Mouse (Mus musculus) frontal cortex, adult (tissue): ENCODE data around the gene Add1.

Experiments
- ATAC-seq: cut with Nextera tagmentation; 2 replicates; pipeline ENCODE4 v1.9.2; 2017; ENCODE audit warnings: mild to moderate bottlenecking, moderate library complexity, mixed read lengths; ENCODE audit not compliant: low TSS enrichment

Add1 gene

GRCm38 (mm10) chr5:34607100-34607880, 33.8 kb downstream of the Add1 start:
- ATAC-seq: peak; percentile 66

- no peak for ATAC-seq
Observed at GRCm38 (mm10) chr5:34608226-34608625, 34.8 kb downstream of the Add1 start.

- ATAC-seq: no peak
Observed at GRCm38 (mm10) chr5:34609966-34610365, 36.5 kb downstream of the Add1 start.

GRCm38 (mm10) chr5:34632996-34633395, 59.5 kb downstream of the Add1 start:
- no peak for ATAC-seq

DNA sequence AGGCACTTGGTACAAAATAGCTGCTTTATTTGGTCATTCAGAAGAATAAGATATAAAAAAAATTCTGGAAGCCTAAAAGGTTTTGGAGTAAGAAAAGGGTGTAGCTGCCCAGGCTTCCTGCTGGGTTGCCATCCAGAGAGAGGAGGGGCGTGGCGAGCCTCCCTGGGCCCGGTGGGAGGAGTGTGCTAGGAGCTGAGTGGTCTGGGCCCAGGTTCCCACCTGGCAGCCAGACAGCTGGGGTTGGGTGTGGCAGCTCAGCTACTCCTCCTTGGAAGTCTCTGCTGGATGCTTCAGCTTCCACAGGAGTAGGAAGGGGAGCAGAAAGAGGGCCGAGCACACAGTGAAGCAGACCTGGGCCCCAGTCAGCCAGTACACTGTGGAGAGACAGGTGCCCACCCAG, 60.2 kb downstream of the Add1 start:
- ATAC-seq: no peak

DNA sequence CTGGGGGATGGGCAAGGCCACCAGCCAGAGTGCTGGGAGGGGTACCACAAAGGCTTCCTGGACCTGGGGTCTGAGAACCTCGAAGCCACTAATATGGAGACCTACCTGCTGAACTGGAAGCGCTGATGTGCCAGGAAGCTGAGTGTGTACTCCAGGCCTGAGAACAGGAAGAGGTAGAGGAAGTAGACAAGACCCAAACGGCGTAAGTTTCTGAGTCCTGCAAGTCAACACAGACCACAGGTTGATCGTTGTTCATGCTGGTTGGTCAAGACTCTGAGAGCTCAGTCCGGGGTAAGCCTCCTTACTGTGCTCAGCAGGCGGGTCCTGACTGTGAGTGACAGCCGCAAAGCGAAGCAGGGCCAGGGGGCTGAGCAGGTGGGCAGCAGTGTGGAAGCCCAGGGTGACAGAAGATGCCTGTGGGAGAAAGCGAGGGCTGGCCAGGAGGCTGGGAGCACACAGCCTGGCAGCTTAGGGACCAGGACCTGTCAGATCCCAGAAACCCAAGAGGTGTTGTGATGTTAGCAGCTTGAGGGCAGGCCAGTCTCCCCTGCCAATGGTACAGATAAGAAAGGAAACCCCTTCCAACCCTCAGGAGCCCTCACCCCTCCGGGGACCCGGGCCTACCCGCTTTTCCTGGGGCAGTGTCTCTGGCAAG, 61.4 kb downstream of the Add1 start:
- ATAC-seq: no peak

DNA sequence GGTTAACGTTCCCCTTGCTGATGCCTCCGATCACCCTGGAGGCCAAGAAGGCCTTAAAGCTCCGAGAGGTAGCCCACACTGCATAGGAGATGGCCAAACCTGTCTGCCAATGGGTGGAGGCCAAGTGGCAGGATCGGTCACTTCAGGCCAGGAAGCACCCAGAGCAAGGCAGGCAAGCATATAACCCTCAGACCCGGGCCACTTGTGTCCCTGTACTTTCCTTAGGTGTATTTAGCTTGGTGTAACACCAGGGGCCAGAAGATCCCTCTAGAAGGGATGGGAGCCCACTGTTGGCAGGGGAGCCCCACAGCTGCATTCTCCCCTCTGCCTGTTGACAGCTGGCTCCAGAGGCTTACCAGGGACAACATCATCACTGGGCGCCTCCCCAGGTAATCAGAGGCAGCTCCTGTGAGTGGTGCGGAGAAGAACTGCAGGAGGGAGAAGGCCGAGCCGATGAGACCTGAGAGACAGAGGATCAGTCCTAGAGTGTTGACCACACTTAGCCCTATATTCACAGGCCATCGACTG, 62.3 kb downstream of the Add1 start:
- 0 out of 2 replicates have a peak, but pooled peaks have one; percentile 1 for ATAC-seq

DNA sequence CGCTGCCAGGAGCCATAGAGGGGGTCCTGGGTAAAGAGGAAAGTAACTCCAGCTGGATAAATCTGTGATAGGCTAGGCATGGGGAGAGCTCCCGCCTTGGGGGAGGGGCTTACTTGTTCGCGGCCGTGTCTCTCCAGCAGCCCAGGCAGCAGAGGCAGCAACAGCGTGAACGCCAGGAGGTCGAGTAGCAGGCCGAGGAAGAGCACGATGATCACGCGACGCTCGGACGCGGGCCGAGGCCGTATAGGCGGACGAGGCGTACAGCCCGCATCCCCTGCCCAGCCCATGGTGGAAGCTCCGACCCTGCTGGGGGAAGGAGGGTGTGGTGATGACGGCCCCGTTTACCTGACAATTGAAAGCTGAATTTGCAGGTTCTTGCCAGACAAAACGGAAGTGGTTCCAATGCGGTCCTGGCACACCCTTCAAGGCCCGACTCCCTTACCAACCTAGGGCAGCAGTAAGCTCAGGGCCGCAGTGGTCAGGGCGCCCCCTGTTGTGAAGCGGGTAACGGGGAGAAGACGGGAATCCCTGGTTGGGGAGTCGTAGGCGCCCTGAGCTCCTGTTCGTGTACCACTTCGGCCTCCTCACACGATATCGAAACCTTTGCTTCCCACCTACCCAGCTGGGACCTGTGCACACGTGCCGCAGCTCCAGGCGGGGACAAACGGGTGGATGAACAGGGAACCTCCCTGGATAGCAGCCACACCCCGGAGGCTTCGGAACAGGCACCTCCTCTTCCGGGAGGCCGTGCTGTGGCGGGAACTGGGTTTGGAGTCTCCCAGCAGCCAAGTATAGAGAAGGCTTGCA, 63.2 kb downstream of the Add1 start, which contains the start of gene Mfsd10:
TSS of gene Mfsd10 (minus strand) at position 732 of the 807 bp plus-strand sequence.
- peak; percentile 76 for ATAC-seq

DNA sequence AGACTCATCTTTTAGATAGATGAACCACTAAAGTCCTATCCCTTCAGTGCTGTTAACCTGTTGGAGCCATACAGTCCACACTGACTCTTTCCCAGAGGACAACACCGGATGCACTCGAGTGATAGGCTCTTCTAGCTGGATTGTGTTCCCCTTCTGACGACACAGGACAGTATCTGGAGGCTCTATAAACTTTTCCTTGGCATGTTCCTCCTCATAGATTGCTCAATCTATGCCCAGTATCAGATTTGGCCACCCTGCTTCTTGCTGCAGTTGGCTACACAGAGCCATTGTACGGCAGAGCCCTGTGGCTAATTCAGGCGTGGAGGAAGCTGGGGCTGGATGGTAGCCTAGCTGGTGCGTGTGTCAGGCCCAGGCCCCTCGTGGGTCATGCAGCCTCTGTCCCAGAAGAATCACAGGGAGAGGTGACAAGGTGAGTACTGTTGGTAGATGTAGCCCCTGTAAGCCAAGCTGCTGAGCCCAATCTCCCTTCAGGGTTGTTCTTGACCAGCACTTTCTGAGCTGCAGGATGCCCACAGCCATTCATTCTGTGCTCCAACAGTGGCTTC, 64.2 kb downstream of the Add1 start:
- ATAC-seq: no peak

- ATAC-seq: no peak
Observed at GRCm38 (mm10) chr5:34641991-34642390, 68.5 kb downstream of the Add1 start.

DNA sequence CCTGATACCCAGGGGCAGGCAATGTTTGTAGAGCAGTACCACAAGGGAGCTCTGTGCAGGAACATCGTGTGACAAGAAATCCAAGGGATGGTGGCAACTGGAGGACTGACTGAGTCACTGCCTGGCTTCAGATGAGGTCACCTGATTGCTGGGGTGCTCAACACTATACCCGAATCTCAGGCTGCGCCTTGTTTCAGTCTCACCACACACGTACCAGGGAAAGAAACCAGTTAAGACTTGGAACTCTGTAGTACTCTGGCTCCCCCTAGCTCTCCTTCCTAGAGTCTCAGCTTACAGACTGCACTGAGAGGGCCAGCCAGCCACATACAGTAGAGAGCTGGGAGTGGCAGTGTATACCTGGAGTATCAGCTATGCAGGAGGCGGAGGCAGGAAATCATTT, 69.5 kb downstream of the Add1 start:
- peak; percentile 96 for ATAC-seq

GRCm38 (mm10) chr5:34647581-34647980, 74.1 kb downstream of the Add1 start:
- peak; percentile 45 for ATAC-seq

- ATAC-seq: no peak
Observed at GRCm38 (mm10) chr5:34652961-34653360, 79.5 kb downstream of the Add1 start.

- no peak for ATAC-seq
Observed at GRCm38 (mm10) chr5:34654881-34655280, 81.4 kb downstream of the Add1 start.

DNA sequence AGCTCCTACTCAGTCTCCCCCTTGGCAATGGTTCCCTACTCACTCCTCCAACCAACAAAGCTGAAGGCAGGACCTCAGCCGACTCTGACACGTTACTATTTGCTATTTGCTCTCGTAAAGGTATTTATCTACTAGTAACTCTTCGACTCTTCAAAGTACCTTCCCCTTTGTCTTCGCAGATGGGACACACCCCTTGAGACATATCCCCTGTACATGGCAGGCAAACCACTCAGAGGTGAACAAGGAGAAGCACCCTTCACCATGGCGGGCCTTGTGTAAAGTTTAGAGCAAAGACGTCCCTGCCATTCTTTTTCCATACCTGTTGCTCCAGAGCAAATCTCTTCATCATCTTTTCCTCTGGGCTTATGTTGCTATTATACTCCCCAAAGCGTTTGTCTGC, 84.1 kb downstream of the Add1 start:
- no peak for ATAC-seq

DNA sequence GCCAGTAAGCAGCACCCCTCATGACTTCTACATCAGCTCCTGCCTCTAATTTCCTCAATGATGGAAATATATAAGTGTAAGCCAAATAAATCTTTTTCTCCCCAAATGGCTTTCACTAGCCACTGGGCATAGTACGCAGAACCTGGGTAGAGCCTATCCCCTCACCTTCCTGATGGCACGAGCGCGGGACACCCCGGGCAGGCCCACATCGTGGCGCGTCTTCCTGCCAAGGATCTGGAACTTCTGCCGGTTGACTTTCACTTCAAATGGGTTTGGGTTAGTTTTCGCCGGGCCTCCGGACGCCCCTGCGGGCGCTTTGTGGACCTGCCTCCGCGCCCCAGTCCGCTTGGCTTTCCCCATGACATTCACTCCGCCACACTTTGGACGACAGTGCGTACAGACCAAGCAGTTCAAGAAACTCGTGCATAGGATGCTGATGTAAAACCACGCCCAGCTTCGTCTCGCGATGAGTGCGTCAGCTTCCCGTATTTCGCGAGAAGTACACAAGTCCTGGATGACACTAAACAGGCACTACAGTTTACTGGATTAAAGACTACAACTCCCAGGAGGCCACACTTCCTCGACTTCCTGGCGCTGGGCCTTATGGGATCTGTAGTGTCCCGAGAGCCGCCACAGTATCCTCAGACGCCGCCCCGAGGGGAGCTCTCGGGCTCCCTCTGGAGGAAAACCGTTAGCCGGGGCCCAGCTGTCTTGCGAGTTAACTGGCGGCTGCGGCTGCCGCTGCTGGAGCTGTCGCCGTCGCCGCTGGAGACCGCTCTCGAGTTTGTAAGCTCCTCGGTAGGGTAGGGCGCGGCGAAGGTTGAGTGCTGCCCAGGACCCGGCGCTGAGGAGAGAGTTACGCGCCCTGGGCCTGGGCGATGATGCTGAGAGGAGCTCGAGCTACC, 86.5 kb downstream of the Add1 start, which contains the start of the genes Nop14 and Grk4:
TSS of gene Nop14 (minus strand) at position 463 of the 905 bp plus-strand sequence.
TSS of gene Grk4 (plus strand) at position 694 of the 905 bp plus-strand sequence.
- ATAC-seq: peak; percentile 98

- 0 out of 2 replicates have a peak, but pooled peaks have one; percentile 1 for ATAC-seq
Observed at GRCm38 (mm10) chr5:34660591-34661130, 87.2 kb downstream of the Add1 start.

GRCm38 (mm10) chr5:34661909-34662308, 88.4 kb downstream of the Add1 start:
- ATAC-seq: no peak

GRCm38 (mm10) chr5:34663231-34663630, 89.8 kb downstream of the Add1 start:
- ATAC-seq: no peak

DNA sequence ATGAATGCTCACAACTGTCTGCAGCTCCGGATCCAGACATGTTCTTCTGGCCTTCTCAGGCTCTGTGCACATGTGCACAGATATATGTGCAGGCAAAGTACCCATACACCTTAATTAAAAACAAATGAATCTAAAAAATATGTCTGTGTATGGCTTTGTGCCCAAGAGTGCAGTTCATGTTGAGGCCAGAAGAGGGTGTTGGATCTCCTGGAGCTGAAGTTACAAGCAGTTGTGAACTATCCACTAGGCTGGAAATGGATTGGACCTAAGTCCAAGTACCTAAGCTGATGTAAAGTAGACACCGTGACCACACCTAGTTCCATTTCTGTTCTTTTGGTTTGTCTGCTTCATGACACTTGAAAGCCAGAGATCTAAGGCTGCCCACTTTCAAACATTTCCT, 96.0 kb downstream of the Add1 start:
- no peak for ATAC-seq
